Mouse (Mus musculus): ENCODE data around the gene C4b. TPM values are rescaled to one million over a fixed set of nuclear protein-coding genes. Genes with fewer than 3 reads are reported as not detected.

The C4b gene
- total RNA-seq, 1 experiment from 2014 or later, result 1.4 TPM

DNA sequence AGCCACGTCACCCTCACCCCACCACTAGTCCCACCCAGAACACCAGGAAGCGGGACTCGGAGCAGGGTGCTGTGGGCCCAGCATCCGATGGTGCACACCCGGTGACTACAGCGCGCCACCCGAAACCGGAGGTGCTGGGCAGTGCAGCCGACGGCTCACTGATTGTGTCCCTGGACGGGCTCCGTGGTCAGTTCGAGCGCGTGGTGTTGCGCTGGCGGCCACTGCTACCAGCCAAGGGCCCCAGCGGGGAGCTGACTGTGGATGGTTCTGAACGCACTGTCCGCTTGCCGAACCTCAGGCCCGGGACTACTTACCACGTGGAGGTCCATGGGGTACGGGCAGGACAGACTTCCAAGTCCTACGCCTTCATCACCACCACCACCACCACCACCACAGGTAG is 63.5 kb downstream of the C4b start:
- no peak for ATAC-seq (replicated peaks in 1 of 2; ENCODE audit: insufficient read depth in 1 of 2, low FRiP score in 2 of 2, low TSS enrichment in 1 of 2, low read depth in 1 of 2, poor library complexity in 2 of 2, severe bottlenecking in 2 of 2)

Other genes with a start within 250 kb of the C4b start
- gene Btnl6, start 226.5 kb downstream of the C4b start, total RNA-seq (2017), result not detected in 2 replicates
- gene Notch4, start 179.6 kb downstream of the C4b start, total RNA-seq (2017), result 0.35 and 0.56 TPM in 2 replicates
- 27.3 and 31.2 TPM in 2 replicates for gene Gpsm3, start 154.1 kb downstream of the C4b start, total RNA-seq (2017)
- gene Pbx2, start 152.6 kb downstream of the C4b start, total RNA-seq (2017), result 33.1 and 51.5 TPM in 2 replicates
- gene Ager, start 146.0 kb downstream of the C4b start, total RNA-seq (2017), result 1.5 and 2.4 TPM in 2 replicates
- 6.6 and 18.0 TPM in 2 replicates for gene Rnf5, start 140.2 kb downstream of the C4b start, total RNA-seq (2017)
- 21.9 and 22.8 TPM in 2 replicates for gene Agpat1, start 139.6 kb downstream of the C4b start, total RNA-seq (2017)
- gene Egfl8, start 127.9 kb downstream of the C4b start, total RNA-seq (2017), result 1.3 and 4.5 TPM in 2 replicates
- 23.2 and 27.6 TPM in 2 replicates for gene Ppt2, start 115.4 kb downstream of the C4b start, total RNA-seq (2017)
- 0.13 TPM in 1 of 2 replicates, not detected in the other for gene Prrt1, start 114.3 kb downstream of the C4b start, total RNA-seq (2017)
- 24.1 and 35.8 TPM in 2 replicates for gene Fkbpl, start 99.1 kb downstream of the C4b start, total RNA-seq (2017)
- gene Atf6b, start 96.7 kb downstream of the C4b start, total RNA-seq (2017), result 12.3 and 19.9 TPM in 2 replicates
- gene Tnxb, start 73.3 kb downstream of the C4b start, total RNA-seq (2017), result 0.05 TPM in 1 of 2 replicates, not detected in the other
- not detected in 2 replicates for gene Cyp21a1, start 60.7 kb upstream of the C4b start, total RNA-seq (2017)
- 26.7 and 35.4 TPM in 2 replicates for gene Stk19, start 93.1 kb upstream of the C4b start, total RNA-seq (2017)
- gene Dxo, start 93.1 kb upstream of the C4b start, total RNA-seq (2017), result 16.4 and 18.6 TPM in 2 replicates
- gene Skiv2l, start 106.3 kb upstream of the C4b start, total RNA-seq (2017), result 44.0 and 55.5 TPM in 2 replicates
- 40.6 and 41.3 TPM in 2 replicates for gene Nelfe, start 106.5 kb upstream of the C4b start, total RNA-seq (2017)
- gene Cfb, start 118.6 kb upstream of the C4b start, total RNA-seq (2017), result not detected in 2 replicates
- gene Zbtb12, start 135.6 kb upstream of the C4b start, total RNA-seq (2017), result 11.3 and 15.1 TPM in 2 replicates
- not detected in 2 replicates for gene Gm20547, start 138.2 kb upstream of the C4b start, total RNA-seq (2017)
- gene C2, start 154.4 kb upstream of the C4b start, total RNA-seq (2017), result 3.3 TPM in 1 of 2 replicates, not detected in the other
- gene Ehmt2, start 154.6 kb upstream of the C4b start, total RNA-seq (2017), result 106 and 109 TPM in 2 replicates
- 0.19 TPM in 1 of 2 replicates, not detected in the other for gene Slc44a4, start 170.6 kb upstream of the C4b start, total RNA-seq (2017)
- 6.9 and 12.1 TPM in 2 replicates for gene Neu1, start 187.4 kb upstream of the C4b start, total RNA-seq (2017)
- gene Hspa1b, start 215.4 kb upstream of the C4b start, total RNA-seq (2017), result 18.4 and 24.7 TPM in 2 replicates
- gene Gm20481, start 226.0 kb upstream of the C4b start, total RNA-seq (2017), result 1.1 TPM in 1 of 2 replicates, not detected in the other
- gene Hspa1a, start 228.3 kb upstream of the C4b start, total RNA-seq (2017), result 16.3 and 22.9 TPM in 2 replicates
- 0.05 TPM in 1 of 2 replicates, not detected in the other for gene Hspa1l, start 228.8 kb upstream of the C4b start, total RNA-seq (2017)
- 28.5 and 39.0 TPM in 2 replicates for gene Lsm2, start 238.0 kb upstream of the C4b start, total RNA-seq (2017)